ENCODE assay signal across 18 mouse cellular contexts in the genomic region with DNA sequence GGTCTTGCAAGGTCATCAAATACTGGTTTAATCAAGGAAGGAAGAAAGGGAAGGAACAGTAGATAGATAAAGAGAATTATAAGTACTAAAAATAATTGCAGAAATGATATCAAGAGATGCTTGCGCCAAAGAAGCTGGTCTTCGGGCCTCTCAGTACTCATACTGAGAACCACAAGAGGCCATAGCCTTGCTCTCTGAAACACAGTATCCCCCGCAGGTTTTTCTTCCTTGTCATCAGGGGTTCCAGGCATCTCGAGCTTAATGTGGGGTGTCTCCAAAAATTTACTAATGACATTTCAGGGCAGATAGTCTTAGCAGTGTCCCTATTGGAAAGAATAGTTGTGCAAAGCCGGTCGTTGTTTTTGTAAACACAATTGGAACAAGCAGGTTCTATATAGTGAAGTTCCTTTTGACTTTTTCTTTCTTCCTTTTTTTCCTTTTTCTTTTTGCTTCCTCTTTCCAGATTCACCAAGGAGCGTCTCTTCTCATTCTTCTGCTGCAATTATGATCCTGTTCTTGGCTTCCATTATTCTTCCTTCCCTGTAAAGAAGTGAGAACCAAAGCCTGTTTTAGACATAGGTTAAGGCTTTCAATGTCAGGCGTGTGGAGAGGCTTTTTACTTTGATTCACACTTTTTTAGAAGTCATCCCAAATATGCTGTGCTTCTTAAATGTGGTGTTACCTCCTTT.
"Had no signal": no experiment of that assay in that cellular context is flagged by ENCODE, and none has a peak within 500 bp of the region (broad histone marks: within the 10 kb centered on the region; RNA-seq: fewer than 3 reads in every experiment).

No protein-coding gene starts in this region.

- H3K4me2 ChIP-seq: limb, embryonic 13.5 days; liver, embryonic 12.5 days; liver, embryonic 15.5 days; lung, embryonic 15.5 days; midbrain, embryonic 12.5 days had no signal

- H3K36me3 ChIP-seq: limb, embryonic 10.5 days; limb, embryonic 13.5 days; liver, embryonic 12.5 days; liver, embryonic 15.5 days; lung, embryonic 15.5 days; midbrain, embryonic 12.5 days had no signal

- H3K4me1 ChIP-seq: limb, embryonic 10.5 days; limb, embryonic 13.5 days; liver, embryonic 12.5 days; liver, embryonic 15.5 days; lung, embryonic 15.5 days; midbrain, embryonic 12.5 days had no signal

- H3K4me3 ChIP-seq: limb, embryonic 10.5 days; limb, embryonic 13.5 days; liver, embryonic 12.5 days; liver, embryonic 15.5 days; lung, embryonic 15.5 days; midbrain, embryonic 12.5 days had no signal

- H3K9me3 ChIP-seq: limb, embryonic 10.5 days; limb, embryonic 13.5 days; liver, embryonic 12.5 days; liver, embryonic 15.5 days; lung, embryonic 15.5 days; midbrain, embryonic 12.5 days had no signal

- ATAC-seq: liver, embryonic 12.5 days; midbrain, embryonic 16.5 days had no signal

- H3K9ac ChIP-seq: limb, embryonic 13.5 days; liver, embryonic 12.5 days; liver, embryonic 15.5 days; lung, embryonic 15.5 days; midbrain, embryonic 12.5 days had no signal

- DNase-seq: kidney, adult 18-20 months; kidney, adult 9 months; kidney, postnatal 14 days; kidney, postnatal 4 days; liver; lung, adult 18-20 months; lung, postnatal 10 days; lung, postnatal 4 days; thymus, adult 2 months; thymus, postnatal 14 days had no signal

- H3K27ac ChIP-seq: limb, embryonic 10.5 days; limb, embryonic 13.5 days; liver, embryonic 12.5 days; liver, embryonic 15.5 days; lung, embryonic 15.5 days; midbrain, embryonic 12.5 days; stomach, postnatal 0 days had no signal

- H3K27me3 ChIP-seq: limb, embryonic 13.5 days; liver, embryonic 12.5 days; liver, embryonic 15.5 days; lung, embryonic 15.5 days; midbrain, embryonic 12.5 days had no signal
